In the genomic region with DNA sequence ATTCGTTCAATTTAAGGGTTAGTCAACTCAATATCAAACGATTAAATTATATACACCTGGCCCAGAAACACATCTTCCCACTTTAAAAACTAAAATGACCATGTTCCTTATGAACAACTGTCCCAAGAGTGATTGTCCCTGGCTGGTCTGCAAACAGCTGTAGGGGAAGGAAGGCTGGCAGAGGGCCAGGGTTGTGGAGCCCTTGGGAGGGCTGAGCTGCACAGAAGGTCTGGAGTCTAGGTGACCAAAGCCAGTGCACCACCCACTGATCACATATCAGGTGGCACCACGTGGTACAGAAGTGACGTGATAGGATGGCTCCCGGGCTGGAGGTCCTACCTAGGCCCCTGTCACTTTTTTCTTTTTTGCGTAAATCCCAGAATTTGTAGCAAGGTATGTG, we compare ENCODE assay signal across 10 mouse cellular contexts.
"Had no signal": no experiment of that assay in that cellular context is flagged by ENCODE, and none has a peak within 500 bp of the region (broad histone marks: within the 10 kb centered on the region; RNA-seq: fewer than 3 reads in every experiment).

No protein-coding gene starts in this region.

- DNase-seq: kidney, adult 11 months; kidney, adult 8-10 months; left cerebral cortex, postnatal 4 days; liver, postnatal 0 days; lung, embryonic 14.5 days; lung, postnatal 36 days; retina, postnatal 1 day; right cerebral cortex, postnatal 25 days; thymus, adult 18-20 months; thymus, postnatal 36 days had no signal
